Mouse (Mus musculus): ENCODE results near the gene Trak1.

- TF ChIP-seq CTCF (IDR thresholded peaks at IDR 0.05; ENCODE audit: low read depth, low read length), result no peak
- no peak for TF ChIP-seq POLR2A (IDR thresholded peaks at IDR 0.05; ENCODE audit: borderline replicate concordance, low read depth, low read length)
These were observed 75.8 kb downstream of the Trak1 start for GRCm38 (mm10) chr9:121373107-121373506.
